Mouse (Mus musculus): Measurements from ENCODE around the gene Snx11.
"Not testable (repeated sequence)": the region's sequence is repeated elsewhere in the genome, so short reads cannot be mapped to it uniquely, and the experiment has no call there.

Snx11 gene

GRCm38 (mm10) chr11:96795491-96795890 lies 18.1 kb upstream of the Snx11 start:
- no peak for DNase-seq

GRCm38 (mm10) chr11:96790681-96791080 lies 13.3 kb upstream of the Snx11 start:
- no peak for DNase-seq

GRCm38 (mm10) chr11:96789990-96790389 lies 12.6 kb upstream of the Snx11 start:
- no peak for DNase-seq

GRCm38 (mm10) chr11:96788871-96789795 lies 11.8 kb upstream of the Snx11 start, which contains the start of gene Cbx1:
Gene Cbx1, plus strand, starts transcription at chr11:96789127.
- DNase-seq, result peak; percentile 93 to 95

- DNase-seq, result no peak
Observed at GRCm38 (mm10) chr11:96786731-96787450, 9.5 kb upstream of the Snx11 start.

- peak; percentile 60 to 83 for DNase-seq
Observed at GRCm38 (mm10) chr11:96784847-96785246, 7.5 kb upstream of the Snx11 start.

GRCm38 (mm10) chr11:96781425-96781824 lies 4.1 kb upstream of the Snx11 start:
- DNase-seq, result no peak

- no peak for DNase-seq
Observed at GRCm38 (mm10) chr11:96780306-96780705, 2.9 kb upstream of the Snx11 start.

GRCm38 (mm10) chr11:96778061-96778627 lies 785 bp upstream of the Snx11 start:
- DNase-seq, result not testable (repeated sequence)

GRCm38 (mm10) chr11:96776068-96776467 lies 1.3 kb downstream of the Snx11 start:
- no peak for DNase-seq

GRCm38 (mm10) chr11:96775665-96776064 lies 1.7 kb downstream of the Snx11 start:
- DNase-seq, result no peak

- DNase-seq, result no peak
Observed at GRCm38 (mm10) chr11:96775063-96775462, 2.3 kb downstream of the Snx11 start.

- DNase-seq, result no peak
Observed at GRCm38 (mm10) chr11:96774536-96774935, 2.8 kb downstream of the Snx11 start.

GRCm38 (mm10) chr11:96772413-96772812 lies 4.9 kb downstream of the Snx11 start:
- no peak for DNase-seq

GRCm38 (mm10) chr11:96771274-96771975 lies 5.9 kb downstream of the Snx11 start:
- DNase-seq, result no peak

- peak; percentile 57 to 75 for DNase-seq
Observed at GRCm38 (mm10) chr11:96768240-96768639, 9.1 kb downstream of the Snx11 start.

- no peak for DNase-seq
Observed at GRCm38 (mm10) chr11:96767096-96767495, 10.3 kb downstream of the Snx11 start.

- no peak for DNase-seq
Observed at GRCm38 (mm10) chr11:96766555-96766954, 10.8 kb downstream of the Snx11 start.

GRCm38 (mm10) chr11:96765645-96766044 lies 11.7 kb downstream of the Snx11 start:
- DNase-seq, result peak; percentile 55 to 60

- no peak for DNase-seq
Observed at GRCm38 (mm10) chr11:96764511-96765350, 12.6 kb downstream of the Snx11 start.

GRCm38 (mm10) chr11:96762742-96763470 lies 14.5 kb downstream of the Snx11 start:
- peak; percentile 38 to 53 for DNase-seq
